Comparison of ENCODE assay signal across 7 mouse cellular contexts in genomic region chr13:20937452-20937851, GRCm38 (mm10).
DNase-seq lines count a peak whose midpoint lies in the region; TF ChIP-seq lines count a peak whose summit lies in the region.

No protein-coding gene starts in this region.

- no peaks in the 10 kb centered on the region for H3K79me2 ChIP-seq in CH12.LX (replicated peaks; ENCODE audit: control insufficient read depth, extremely low read depth, insufficient read depth, poor library complexity, severe bottlenecking)

- H3K9ac ChIP-seq in CH12.LX (ENCODE audit: insufficient read depth, low read depth) = no peak overlapping the region

- H3K27ac ChIP-seq in CH12.LX (ENCODE audit: insufficient read depth, low read depth) = no peak overlapping the region
- H3K27ac ChIP-seq in small intestine, adult 2 months (ENCODE audit: insufficient read depth, low read depth, low read length) = no peak overlapping the region

- TF ChIP-seq CTCF in CH12.LX (conservative IDR thresholded peaks at IDR 0.05 in 1 of 2, IDR thresholded peaks at IDR 0.05 in 1 of 2; ENCODE audit: low read depth in 2 of 2, low read length in 2 of 2) = peak; percentile 82 to 95
- peak; percentile 82; the same call in 1 of the 2 replicates for TF ChIP-seq CTCF in small intestine, adult 2 months (IDR thresholded peaks at IDR 0.05; ENCODE audit: extremely low read depth, insufficient read length, insufficient replicate concordance, low read depth, low read length)

- dilution Hi-C loops in CH12.LX (cut with MboI; ENCODE audit: extremely low pct_ligation_motif_present, extremely low pct_unique_long_range_greater_than_20kb, low sequenced_read_pairs) = no loop called here

- no peak for TF ChIP-seq EP300 in CH12.LX (IDR thresholded peaks at IDR 0.05; ENCODE audit: low read length)

- no peaks in the 10 kb centered on the region for H3K9me3 ChIP-seq in CH12.LX (replicated peaks; ENCODE audit: low read length)

- H3K36me3 ChIP-seq in CH12.LX (replicated peaks in 1 of 2; ENCODE audit: control insufficient read depth in 1 of 2, insufficient read depth in 1 of 2, low read length in 1 of 2) = no peaks in the 10 kb centered on the region
- no peaks in the 10 kb centered on the region for H3K36me3 ChIP-seq in small intestine, adult 2 months (ENCODE audit: control insufficient read depth, insufficient read depth, low read length)

- TF ChIP-seq POLR2A in CH12.LX (IDR thresholded peaks at IDR 0.05; ENCODE audit: low read depth, low read length) = no peak
- no peak for TF ChIP-seq POLR2A in small intestine, adult 2 months (IDR thresholded peaks at IDR 0.05; ENCODE audit: low read depth, low read length)

- TF ChIP-seq RAD21 in CH12.LX (IDR thresholded peaks at IDR 0.05; ENCODE audit: low read depth, low read length) = peak; percentile 80

- no peak overlapping the region for H3K4me2 ChIP-seq in CH12.LX (ENCODE audit: insufficient read depth, low read depth, poor library complexity, severe bottlenecking)

- H3K27me3 ChIP-seq in CH12.LX (replicated peaks) = no peaks in the 10 kb centered on the region
- no peaks in the 10 kb centered on the region for H3K27me3 ChIP-seq in small intestine, adult 2 months (ENCODE audit: control insufficient read depth, insufficient read depth, low read length)

- peak; percentile 57 for DNase-seq in CH12.LX (ENCODE audit: extremely low read depth)
- peak; percentile 38 for DNase-seq in Muller cell, postnatal 12 days (ENCODE audit: inconsistent ontology term)
- DNase-seq in cerebellum, adult 9-10 months = peak; percentile 66
- DNase-seq in frontal cortex, postnatal 14 days (ENCODE audit: low spot score in 2 of 2) = peak; percentile 8 to 49
- DNase-seq in layer of hippocampus, adult 11-12 months (ENCODE audit: low spot score) = peak; percentile 59
- DNase-seq in lung, postnatal 14 days = peak; percentile 81

- 9% methylated on average over 5 of the region's 5 CpGs for WGBS in small intestine, adult 2 months

- H3K4me3 ChIP-seq in CH12.LX (replicated peaks in 1 of 3; ENCODE audit: low read depth in 2 of 3, low read length in 2 of 3, poor library complexity in 1 of 3) = no peak overlapping the region
- H3K4me3 ChIP-seq in small intestine, adult 2 months (ENCODE audit: low read depth, low read length) = no peak overlapping the region

- in situ Hi-C loops in CH12.LX (cut with MboI; ENCODE audit: low pct_ligation_motif_present, low pct_unique_long_range_greater_than_20kb, low sequenced_read_pairs) = loop anchor here (10.0 to 25.0 kb wide), 3 partner anchors 225 to 623 kb away; no protein-coding TSS in a partner anchor

- H3K4me1 ChIP-seq in CH12.LX (ENCODE audit: control insufficient read depth in 1 of 2, insufficient read depth in 2 of 2) = no peaks in the 10 kb centered on the region
- no peaks in the 10 kb centered on the region for H3K4me1 ChIP-seq in small intestine, adult 2 months (ENCODE audit: control insufficient read depth, insufficient read depth, insufficient read length, low read length)

TF ChIP-seq in CH12.LX, 34 proteins besides CTCF, POLR2A, EP300 and RAD21:
- peak; percentile 78 for TF ChIP-seq SMC3 (IDR thresholded peaks at IDR 0.05; ENCODE audit: low read depth, low read length)
- TF ChIP-seq NRF1 (IDR thresholded peaks at IDR 0.05; ENCODE audit: low read depth, low read length) = no peak
- 0 out of 2 replicates have a peak, but pooled peaks have one; percentile 16 for TF ChIP-seq ZNF384 (IDR thresholded peaks at IDR 0.05; ENCODE audit: low read depth, low read length)

Comparison
In these comparisons a context has a peak if more than half of its experiments do, and no peak if none do; other contexts are left out.
1. DNase-seq: peak in every context shown above with its lines; median percentile 81 in lung, postnatal 14 days; 66 in cerebellum, adult 9-10 months; 59 in layer of hippocampus, adult 11-12 months; 57 in CH12.LX; 38 in Muller cell, postnatal 12 days; 28 in frontal cortex, postnatal 14 days.